Mouse (Mus musculus): Measurements from ENCODE around the gene Bbs9.

DNA sequence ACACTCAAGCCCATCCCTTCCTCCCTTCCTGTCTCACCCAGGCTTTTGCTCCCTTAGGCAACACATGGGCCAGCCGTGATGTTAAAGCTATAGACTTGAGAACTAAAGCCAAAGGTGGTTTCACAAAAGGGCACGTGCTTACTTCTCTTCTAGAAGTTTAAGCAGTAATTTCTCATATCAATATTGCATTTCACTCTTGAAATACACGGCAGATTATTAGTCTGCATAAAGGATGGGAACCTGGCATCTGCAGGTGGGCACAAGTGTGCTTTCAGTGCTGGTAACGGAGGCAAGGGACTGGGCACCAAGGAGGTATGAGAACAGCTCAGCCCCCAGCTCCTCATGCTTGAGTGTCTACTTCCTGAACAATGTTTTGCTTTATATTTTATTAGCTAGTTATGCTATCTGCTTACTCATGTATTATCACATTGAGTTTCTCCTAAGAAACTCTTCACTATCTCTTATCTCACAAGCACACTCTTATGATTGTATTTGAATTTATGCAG lies 334.2 kb downstream of the Bbs9 start:
- TF ChIP-seq CTCF (conservative IDR thresholded peaks at IDR 0.05; ENCODE audit: insufficient read depth, insufficient read length, low read depth, low read length), result no peak
- TF ChIP-seq POLR2A (IDR thresholded peaks at IDR 0.05; ENCODE audit: low read depth, low read length), result no peak
